Mouse (Mus musculus): ENCODE results near the gene Tomm20.
"Not testable (repeated sequence)": the region's sequence is repeated elsewhere in the genome, so short reads cannot be mapped to it uniquely, and the experiment has no call there.

Tomm20 gene

DNA sequence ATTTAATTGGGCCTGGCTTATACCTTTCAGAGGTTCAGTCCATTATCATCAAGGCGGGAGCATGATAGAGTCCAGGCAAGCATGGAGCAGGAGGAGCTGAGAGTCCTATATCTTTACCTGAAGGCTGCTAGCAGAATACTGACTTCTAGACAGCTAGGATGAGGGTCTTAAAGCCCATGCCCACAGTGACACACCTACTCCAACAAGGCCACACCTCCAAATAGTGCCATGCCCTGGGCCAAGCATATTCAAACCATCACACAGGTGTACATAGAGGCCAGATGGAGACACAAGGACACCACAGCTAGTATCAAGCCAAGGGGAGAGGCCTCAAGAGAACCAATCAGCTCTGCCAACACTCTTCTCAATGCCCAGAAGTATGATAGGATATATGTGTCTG lies 63.1 kb downstream of the Tomm20 start:
- DNase-seq: not testable (repeated sequence)

DNA sequence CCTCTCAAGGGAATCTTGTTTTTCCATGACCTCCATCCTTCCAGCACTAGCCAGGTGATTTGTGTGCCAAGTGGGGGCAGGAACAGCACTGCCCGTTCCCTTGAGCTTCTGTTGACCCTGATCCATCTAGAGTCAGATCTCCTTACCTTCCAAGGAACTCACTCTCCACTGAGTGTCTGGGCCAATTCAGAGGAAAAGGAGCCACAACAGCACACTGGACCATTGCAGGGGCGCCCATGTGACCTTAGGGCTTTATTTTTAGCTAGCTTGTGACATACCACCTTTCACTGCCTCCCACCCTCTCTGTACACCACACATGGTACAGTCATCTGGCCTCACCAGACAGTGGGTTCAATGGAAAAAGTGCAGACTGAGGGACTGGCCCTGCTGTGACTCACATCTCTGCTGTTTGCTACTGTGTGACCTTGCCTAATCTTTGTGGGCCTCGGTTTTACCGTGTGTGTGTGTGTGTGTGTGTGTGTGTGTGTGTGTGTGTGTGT lies 64.0 kb downstream of the Tomm20 start:
- no peak for DNase-seq
